Mouse (Mus musculus): Measurements from ENCODE around the gene Cxcl14.

The Cxcl14 gene

GRCm38 (mm10) chr13:56251924-56252619 is 44.3 kb downstream of the Cxcl14 start, which contains the start of gene Neurog1:
Gene Neurog1, minus strand, starts transcription at chr13:56252163.
- DNase-seq (ENCODE audit: extremely low spot score, low spot score) = peak; percentile 85

DNA sequence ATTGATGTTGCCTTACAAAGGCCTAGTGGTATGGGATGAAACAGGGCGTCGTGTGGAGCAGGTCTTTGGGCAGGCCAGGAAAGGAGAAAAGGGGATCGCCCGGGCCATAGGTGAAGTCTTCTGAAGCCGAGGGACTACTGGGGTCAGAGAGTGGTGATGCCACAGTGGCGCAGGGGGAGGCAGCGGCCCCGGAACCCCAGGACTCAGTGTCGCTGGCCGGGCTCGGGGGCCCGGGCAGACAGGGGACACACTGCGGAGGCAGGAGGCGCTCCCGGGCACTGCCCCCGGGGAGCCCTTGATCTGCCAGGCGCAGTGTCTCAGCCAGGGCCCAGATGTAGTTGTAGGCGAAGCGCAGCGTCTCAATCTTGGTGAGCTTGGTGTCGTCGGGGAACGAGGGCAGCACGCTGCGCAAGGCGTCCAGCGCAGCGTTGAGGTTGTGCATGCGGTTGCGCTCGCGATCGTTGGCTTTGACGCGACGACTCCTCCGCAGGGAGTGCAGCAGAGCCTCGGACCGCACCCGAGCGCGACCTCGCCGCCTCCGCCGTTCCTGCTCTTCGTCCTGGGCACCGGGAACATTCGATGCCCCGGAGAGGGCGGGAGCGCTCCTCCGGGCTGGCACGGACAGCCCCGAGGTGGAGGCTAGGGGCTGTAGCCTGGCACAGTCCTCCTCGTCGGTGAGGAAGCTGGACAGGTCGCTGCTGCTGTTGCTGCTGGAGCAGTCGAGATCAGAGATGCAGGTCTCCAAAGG is 45.0 kb downstream of the Cxcl14 start:
- no peak for DNase-seq (ENCODE audit: extremely low spot score, low spot score)

DNA sequence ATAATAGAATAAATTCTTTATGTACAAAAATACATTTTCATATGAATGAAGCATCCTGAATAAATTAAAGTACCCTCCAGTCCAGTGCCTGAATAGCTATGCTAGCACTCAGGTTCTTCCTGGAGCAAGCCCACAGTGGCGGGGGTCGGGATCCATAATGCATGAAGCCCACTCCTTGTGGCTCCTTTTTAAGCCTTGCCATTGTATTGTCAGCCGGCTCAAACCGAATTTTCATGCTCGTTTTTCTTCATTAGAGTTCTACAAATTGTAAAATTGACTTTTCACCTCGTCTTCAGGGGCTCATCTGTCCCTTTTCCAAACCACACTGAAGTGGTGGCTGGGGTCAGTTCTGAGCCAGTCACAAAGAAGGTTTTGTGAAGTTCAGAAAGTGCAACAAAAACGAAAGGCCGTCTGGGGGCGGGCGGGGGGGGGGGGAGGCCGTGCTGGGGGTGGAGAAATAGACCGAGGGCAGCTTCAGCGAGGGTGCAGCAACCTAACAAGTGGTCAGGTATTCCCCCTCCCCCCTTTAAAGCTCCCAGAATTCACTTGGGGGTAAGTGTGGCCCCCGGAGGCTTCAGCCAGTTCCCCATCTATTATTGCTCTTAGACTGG is 45.7 kb downstream of the Cxcl14 start:
- DNase-seq (ENCODE audit: extremely low spot score, low spot score) = peak; percentile 55

DNA sequence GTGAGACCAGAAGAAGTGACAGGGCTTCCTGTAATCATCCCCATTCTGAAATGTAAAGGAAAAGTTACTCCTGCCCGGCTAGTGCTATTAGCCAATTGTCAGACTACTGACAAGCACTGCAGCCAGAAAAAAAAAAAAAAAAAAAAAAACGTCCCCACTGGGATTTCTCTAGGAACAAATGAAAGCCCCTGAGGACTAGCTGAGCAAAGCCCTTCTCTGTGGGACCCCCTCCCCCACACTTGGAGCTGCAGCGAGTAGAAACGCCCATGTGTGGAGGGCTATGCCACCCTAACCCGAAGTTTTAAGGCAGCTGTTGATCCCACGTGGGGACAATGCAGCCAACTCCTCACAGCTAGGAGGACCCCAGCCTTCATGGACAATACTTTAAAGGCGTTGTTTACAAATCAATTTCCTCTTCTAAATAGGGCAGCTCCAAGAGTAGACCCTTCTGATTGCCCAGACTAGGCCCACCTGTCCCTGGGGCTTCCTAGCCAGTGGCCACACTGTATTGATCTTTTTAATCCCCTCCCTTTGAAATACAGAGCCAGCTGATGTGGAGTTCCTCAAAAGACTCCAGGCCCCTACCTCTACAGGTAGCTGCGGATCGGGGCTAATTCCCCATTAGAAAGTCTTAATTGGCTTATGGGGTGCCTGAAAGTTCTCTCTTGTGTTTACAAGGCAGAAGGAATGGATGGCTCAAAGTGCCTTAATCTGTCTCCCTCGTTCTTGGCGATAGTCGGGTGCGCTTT is 46.6 kb downstream of the Cxcl14 start:
- peak; percentile 31 for DNase-seq (ENCODE audit: extremely low spot score, low spot score)

DNA sequence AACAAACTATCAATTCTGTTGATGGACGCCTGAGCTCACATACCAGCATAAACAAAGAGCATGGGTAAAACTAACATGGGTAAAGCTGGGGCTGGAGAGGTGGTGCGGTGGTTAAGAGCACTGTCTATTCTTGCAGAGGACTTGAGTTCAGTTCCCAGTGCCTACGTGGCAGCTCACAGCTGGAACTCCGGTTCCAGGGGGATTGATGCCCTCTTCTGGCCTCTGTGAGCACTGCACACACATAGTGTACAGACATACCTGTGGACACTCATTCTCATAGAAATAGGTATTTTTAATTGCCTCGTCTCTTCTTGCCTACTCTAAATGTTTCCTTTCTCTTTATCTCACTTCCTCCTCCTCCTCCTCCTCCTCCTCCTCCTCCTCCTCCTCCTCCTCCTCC is 53.2 kb downstream of the Cxcl14 start:
- DNase-seq (ENCODE audit: extremely low spot score, low spot score) = no peak

DNA sequence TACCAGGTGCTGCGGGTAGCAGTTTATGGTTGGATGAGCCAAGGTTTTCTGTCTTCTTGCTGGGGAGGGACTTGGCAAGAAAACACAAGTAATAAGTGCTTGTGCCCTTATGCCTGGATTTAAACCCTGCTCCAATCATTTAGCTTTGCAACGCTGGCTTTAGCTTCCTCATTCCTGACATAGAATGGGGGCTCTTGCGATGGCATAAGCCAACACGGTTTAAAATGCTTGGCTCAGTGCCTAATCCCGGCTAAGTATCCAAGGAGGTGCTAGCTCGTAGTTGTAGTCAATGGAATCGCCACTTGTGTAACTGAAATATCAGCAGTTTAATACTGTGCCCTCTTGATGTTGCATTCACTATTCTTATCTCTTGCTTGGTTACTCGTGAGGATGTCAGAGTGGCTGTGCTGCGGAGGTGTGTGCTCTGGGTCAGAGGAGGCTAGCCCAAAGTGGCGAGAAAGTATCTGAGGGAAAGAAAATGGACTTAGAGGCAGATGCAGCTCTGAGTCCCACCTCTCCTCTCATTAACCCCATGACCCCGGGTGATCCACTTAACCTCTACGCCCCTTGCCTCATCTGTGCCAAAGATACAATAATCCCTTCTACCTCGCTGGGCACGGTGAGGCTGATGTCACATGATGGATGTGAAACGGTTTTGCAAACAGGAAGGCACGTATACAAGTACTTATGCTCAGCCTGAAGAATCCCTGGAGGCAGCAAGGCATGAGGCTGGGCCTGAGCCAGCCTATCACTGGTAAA is 56.2 kb downstream of the Cxcl14 start:
- peak; percentile 15 for DNase-seq (ENCODE audit: extremely low spot score, low spot score)

Measured in neural tube, embryonic 10.5 days (tissue).